Mouse (Mus musculus): ENCODE results near the gene Nelfcd. TPM values are rescaled to one million over a fixed set of nuclear protein-coding genes. Genes with fewer than 3 reads are reported as not detected.
A peak's percentile ranks its signal among the peaks of the same experiment; 100 is the strongest.

Nelfcd gene
- 39.8 and 48.3 TPM in 2 replicates for polyA plus RNA-seq (2012; rRNA removed)

DNA sequence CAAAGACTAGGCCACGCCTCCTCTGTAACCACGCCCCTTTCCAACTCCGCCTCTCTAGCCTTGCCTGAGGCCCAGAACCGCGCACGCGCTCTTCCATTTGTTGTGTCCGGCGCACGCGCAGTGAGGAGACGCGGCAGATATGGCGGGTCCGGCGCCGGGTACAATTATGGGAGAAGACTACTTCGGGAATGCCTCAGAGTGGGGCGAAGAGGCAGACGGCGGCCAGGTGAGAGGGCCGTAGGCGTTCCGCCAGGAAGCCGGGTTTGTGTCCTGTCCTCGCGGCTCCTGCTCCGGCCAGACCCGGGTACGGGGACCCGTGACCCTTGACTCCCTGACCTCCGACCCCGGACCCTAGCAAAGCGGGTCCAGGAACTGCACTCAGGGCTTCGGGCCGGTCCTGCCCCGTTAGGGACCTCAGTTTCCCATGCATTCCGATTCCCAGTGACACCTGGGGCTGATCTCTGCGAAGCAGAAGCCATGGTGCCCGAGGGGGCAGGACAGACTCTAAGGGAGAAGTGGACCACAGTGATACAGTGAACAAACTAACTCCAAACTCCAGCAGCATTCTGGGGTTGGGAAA, at the start of gene Nelfcd:
Nelfcd (plus strand) TSS at position 74 of the 580 bp plus-strand sequence.
- peak; percentile 90 for DNase-seq (ENCODE audit: low spot score)

DNA sequence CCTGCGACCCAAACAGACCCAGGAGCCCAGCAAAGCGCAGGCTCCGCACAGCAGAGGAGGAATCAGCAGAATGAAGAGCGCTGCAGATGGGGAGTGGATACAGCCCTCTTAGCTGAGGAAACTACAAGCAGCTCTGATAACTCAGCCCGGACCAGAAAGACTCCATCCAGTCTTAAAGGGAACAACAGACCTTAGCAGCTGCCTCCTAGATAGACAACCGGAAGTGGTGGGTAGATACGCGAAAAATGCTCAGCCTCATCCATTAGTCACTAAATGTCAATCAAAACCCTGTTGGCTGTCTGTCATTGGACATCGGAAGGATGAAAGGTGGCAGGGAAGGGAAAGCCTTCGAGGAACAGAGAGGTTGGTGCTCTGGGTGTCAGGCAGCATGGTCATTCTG, 49.0 kb upstream of the Nelfcd start:
- DNase-seq (ENCODE audit: low spot score) = no peak

DNA sequence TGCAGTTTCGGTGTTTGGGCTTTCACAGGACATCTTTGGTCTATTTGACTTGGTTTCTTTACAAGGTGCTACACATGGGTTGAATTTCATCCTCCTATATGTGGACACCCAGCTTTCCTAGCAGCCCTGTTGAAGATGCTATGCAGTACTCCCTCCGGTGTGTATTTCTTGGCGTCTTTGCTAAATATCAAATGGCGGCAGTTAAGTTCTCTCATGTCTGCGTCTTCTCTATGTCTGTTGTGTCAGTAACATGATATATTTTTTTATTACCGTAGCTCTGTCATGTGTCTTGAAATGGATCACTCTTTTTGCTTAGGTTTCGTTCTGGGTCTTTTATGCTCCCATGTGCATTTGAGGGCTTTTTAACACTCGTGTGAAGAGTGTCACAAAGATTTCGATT, 34.6 kb upstream of the Nelfcd start:
- DNase-seq (ENCODE audit: low spot score) = no peak

- no peak for DNase-seq (ENCODE audit: low spot score)
Observed at GRCm38 (mm10) chr2:174391936-174392335, 23.7 kb upstream of the Nelfcd start.

DNA sequence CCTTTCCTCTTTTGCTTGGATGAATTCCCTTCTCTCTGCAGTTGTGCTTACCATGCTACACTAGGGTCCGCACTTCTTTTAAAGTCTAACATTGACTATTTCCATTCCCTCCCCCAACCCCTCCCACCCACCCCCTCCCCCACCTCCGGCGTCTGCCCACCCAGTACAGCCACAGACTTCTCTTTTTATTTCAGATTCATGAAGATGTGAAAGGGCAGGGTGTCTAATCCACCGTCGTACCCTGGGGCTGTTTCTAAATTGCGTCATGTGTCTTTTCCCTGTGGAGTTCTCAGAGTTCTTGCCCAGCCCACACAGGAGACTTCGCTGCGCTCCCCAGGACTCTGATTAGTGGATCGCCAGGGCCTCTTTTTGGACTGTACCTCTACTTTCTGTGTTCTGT, 23.1 kb upstream of the Nelfcd start:
- no peak for DNase-seq (ENCODE audit: low spot score)

- DNase-seq (ENCODE audit: low spot score) = no peak
Observed at GRCm38 (mm10) chr2:174393383-174393782, 22.2 kb upstream of the Nelfcd start.

- DNase-seq (ENCODE audit: low spot score) = no peak
Observed at GRCm38 (mm10) chr2:174396643-174397042, 19.0 kb upstream of the Nelfcd start.

- no peak for DNase-seq (ENCODE audit: low spot score)
Observed at GRCm38 (mm10) chr2:174397065-174397464, 18.5 kb upstream of the Nelfcd start.

DNA sequence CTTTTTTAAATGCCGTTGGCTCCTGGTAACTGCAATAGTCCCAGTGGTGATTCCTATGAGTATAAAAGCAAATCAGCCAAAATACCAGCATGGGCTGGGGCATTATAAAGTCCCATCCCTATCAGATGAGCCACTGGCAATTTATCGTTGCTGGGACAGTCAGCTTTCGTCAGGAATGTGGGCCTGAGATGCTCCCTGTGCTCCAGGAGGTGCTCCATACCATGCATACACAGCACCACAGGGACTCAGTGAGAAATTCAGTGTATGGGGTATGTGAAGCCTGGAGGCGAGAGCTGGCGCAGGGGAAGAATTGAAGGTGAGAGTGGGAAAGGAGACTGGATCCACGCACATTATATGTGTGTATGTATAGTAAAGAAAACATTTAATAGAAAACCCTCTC, 17.7 kb upstream of the Nelfcd start:
- DNase-seq (ENCODE audit: low spot score) = no peak

GRCm38 (mm10) chr2:174400396-174400795, 15.2 kb upstream of the Nelfcd start:
- no peak for DNase-seq (ENCODE audit: low spot score)

- DNase-seq (ENCODE audit: low spot score) = no peak
Observed at GRCm38 (mm10) chr2:174410222-174410621, 5.4 kb upstream of the Nelfcd start.

GRCm38 (mm10) chr2:174413127-174413526, 2.5 kb upstream of the Nelfcd start:
- no peak for DNase-seq (ENCODE audit: low spot score)

- DNase-seq (ENCODE audit: low spot score) = no peak
Observed at GRCm38 (mm10) chr2:174415001-174415730, 438 bp upstream of the Nelfcd start.

DNA sequence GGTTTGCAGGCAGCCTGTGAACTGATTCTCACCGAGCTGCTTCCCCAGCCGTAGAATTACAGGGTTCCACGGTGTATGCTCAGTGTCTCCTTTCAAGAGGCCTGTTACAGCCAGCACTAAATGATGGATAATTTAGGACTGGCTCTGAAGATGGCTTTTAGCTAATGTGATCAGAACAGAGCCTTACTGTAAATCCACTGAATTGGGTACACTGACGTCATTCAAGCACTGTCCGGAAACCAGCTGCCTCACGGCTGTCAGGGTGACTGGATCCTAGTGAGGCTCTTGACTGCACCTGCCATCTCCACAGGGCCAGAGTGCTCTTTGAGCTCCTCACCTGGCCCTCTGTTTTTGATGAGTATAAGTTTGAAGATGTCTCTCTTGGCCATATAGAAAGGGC, 5.5 kb downstream of the Nelfcd start:
- no peak for DNase-seq (ENCODE audit: low spot score)

- no peak for DNase-seq (ENCODE audit: low spot score)
Observed at GRCm38 (mm10) chr2:174424301-174425085, 8.9 kb downstream of the Nelfcd start.

GRCm38 (mm10) chr2:174426856-174427255, 11.3 kb downstream of the Nelfcd start:
- no peak for DNase-seq (ENCODE audit: low spot score)

GRCm38 (mm10) chr2:174428076-174428835, 12.7 kb downstream of the Nelfcd start:
- no peak for DNase-seq (ENCODE audit: low spot score)

GRCm38 (mm10) chr2:174428996-174429591, 13.5 kb downstream of the Nelfcd start:
- DNase-seq (ENCODE audit: low spot score) = no peak

GRCm38 (mm10) chr2:174434943-174435342, 19.3 kb downstream of the Nelfcd start:
- DNase-seq (ENCODE audit: low spot score) = no peak

DNA sequence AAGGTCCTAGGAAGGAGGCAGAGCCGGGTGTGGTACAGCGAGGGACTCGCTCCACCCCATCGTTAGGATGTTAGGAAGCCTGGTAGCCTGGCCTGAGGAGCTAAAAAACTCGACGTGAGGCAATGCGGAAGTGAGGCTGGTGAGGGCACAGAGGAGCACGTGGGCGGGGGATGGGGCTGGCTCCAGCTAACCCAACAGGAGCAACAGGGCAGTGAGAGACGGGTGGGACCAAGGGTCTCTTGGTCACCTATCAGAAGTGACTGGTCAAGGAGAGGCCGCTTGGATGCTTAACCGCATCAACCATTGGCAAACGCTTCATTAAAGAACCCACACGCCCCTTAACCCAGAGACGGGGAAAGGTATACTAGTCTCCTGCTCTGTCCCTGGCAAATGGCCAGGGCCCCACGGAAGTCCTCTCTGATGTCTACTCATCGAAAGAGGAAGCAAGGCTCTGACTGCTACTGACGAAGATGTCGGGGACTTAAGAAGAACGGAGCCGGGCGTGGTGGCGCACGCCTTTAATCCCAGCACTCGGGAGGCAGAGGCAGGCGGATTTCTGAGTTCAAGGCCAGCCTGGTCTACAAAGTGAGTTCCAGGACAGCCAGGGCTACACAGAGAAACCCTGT, 20.6 kb downstream of the Nelfcd start:
- DNase-seq (ENCODE audit: low spot score) = no peak
